Mouse (Mus musculus): ENCODE measurements around the gene Clip3. TPM values are rescaled to one million over a fixed set of nuclear protein-coding genes. Genes with fewer than 3 reads are reported as not detected.

Clip3 gene
- polyA plus RNA-seq, 1 experiment from 2014 or later = 20.2 TPM

DNA sequence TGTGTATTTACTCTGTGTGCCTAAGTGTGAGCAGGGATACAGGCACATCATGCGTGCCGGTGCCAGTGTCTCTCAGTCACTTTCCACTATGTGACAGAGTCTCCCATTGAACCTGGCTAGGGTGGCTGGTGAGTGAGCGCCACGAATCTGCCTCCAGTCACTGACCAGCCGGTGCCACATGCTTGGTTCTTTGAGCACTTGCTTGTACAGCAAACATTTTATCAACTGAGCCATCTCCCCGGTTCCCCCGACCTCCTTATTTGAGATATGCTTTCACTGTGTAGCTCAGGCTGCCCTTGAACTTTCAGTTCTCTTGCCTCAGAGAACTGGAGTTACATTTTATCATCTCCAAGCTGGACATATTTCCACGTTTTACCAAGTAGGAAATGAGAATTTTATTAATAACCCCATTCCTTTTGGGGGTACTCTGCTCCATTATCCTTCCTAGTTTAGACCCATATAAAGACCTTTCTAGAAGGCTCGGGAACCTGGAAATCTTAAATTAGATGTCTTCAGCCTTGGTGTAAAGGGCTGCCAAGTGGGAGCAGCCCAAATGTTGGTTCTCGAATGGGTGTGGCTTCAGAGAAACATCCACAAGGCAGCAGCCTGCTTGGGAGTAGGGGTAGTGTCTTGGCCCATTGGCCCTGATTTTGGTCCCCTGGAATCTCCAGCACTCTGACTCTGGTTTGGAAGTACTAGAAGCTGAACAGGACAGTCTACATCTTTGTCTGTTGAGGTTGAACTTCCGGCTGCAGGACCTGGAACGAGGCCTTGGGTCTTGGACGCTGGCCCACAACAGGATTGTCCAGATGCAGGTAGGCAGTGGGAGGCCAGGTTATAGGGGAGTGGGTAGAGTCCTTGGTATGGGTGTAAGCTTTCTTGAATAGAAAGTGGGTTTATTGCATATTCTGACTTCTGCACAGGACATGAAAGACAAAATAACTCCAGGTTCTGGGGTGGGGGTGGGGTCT lies 24.3 kb downstream of the Clip3 start:
- H3K4me3 ChIP-seq = no peak overlapping the region
- no peak overlapping the region for H3K27ac ChIP-seq (ENCODE audit: poor library complexity, severe bottlenecking)
- 0 out of 2 replicates have a peak, but pooled peaks cover 3% of the 10 kb centered on the region for H3K27me3 ChIP-seq (replicated peaks)
- peak overlapping the region; percentile 53; the same call in 1 of the 2 replicates for H3K9ac ChIP-seq
- H3K4me1 ChIP-seq (replicated peaks) = peaks cover 15% of the 10 kb centered on the region
- WGBS = 72% methylated on average over 13 of the region's 13 CpGs
- H3K4me2 ChIP-seq = peak overlapping the region; percentile 68; the same call in 1 of the 2 replicates
- ATAC-seq (ENCODE audit: insufficient number of reproducible peaks, low FRiP score) = no peak
- no peaks in the 10 kb centered on the region for H3K9me3 ChIP-seq (replicated peaks)
- peaks cover 22% of the 10 kb centered on the region for H3K36me3 ChIP-seq

DNA sequence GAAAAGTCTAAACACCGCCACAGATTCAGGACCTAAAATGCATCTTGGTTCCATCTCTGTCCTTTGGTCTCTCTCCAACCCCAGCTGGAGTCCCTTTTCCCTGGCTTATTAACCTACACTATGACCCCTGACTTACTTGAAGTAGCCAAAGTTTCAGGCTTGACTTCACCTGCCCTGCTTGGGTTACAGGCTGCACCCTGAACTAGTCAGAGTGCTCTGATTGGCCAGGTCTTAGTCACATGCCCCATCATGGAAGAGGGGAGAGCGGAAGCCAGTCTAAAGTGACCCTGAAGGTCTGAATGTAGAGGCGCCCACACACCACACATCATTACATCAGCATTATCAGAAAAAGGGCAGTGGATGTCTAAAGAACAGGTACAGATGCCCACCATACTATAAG lies 26.6 kb downstream of the Clip3 start:
- H3K27me3 ChIP-seq (replicated peaks) = 0 out of 2 replicates have a peak, but pooled peaks cover 3% of the 10 kb centered on the region
- H3K36me3 ChIP-seq = 0 out of 2 replicates have a peak, but pooled peaks cover 4% of the 10 kb centered on the region
- ATAC-seq (ENCODE audit: insufficient number of reproducible peaks, low FRiP score) = no peak
- no peak overlapping the region for H3K27ac ChIP-seq (ENCODE audit: poor library complexity, severe bottlenecking)
- H3K9me3 ChIP-seq (replicated peaks) = no peaks in the 10 kb centered on the region
- no peak overlapping the region for H3K4me2 ChIP-seq
- H3K9ac ChIP-seq = no peak overlapping the region
- no peak overlapping the region for H3K4me3 ChIP-seq
- peaks cover 26% of the 10 kb centered on the region for H3K4me1 ChIP-seq (replicated peaks)
- 88% methylated on average over 3 of the region's 3 CpGs for WGBS

DNA sequence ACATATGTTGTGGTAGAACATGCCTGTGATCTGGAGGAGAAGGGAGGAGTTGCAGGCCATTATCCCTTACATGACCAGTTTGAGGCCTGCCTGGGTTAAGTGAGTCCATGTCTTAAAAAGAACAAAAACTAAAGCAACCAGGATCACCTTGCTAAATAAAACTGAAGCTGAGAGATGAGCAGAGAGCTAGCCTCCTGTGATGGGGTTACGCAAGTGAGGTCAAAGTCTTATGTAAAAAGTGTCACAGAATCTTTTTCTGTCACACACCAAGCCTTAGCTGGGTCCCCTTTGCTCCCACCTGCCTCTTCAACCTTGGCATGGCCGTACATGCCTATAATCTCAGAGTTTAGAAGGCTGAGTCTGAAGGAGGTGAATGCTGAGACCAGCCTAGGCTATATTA lies 29.4 kb downstream of the Clip3 start:
- peaks cover 8% of the 10 kb centered on the region; the same call in 1 of the 2 replicates for H3K9me3 ChIP-seq (replicated peaks)
- H3K36me3 ChIP-seq = 0 out of 2 replicates have a peak, but pooled peaks cover 4% of the 10 kb centered on the region
- H3K9ac ChIP-seq = no peak overlapping the region
- H3K4me2 ChIP-seq = peak overlapping the region; percentile 83
- H3K27me3 ChIP-seq (replicated peaks) = no peaks in the 10 kb centered on the region
- 82% methylated on average over 2 of the region's 2 CpGs for WGBS
- H3K4me3 ChIP-seq = peak overlapping the region; percentile 94
- ATAC-seq (ENCODE audit: insufficient number of reproducible peaks, low FRiP score) = no peak
- H3K27ac ChIP-seq (ENCODE audit: poor library complexity, severe bottlenecking) = no peak overlapping the region
- peaks cover 16% of the 10 kb centered on the region for H3K4me1 ChIP-seq (replicated peaks)

DNA sequence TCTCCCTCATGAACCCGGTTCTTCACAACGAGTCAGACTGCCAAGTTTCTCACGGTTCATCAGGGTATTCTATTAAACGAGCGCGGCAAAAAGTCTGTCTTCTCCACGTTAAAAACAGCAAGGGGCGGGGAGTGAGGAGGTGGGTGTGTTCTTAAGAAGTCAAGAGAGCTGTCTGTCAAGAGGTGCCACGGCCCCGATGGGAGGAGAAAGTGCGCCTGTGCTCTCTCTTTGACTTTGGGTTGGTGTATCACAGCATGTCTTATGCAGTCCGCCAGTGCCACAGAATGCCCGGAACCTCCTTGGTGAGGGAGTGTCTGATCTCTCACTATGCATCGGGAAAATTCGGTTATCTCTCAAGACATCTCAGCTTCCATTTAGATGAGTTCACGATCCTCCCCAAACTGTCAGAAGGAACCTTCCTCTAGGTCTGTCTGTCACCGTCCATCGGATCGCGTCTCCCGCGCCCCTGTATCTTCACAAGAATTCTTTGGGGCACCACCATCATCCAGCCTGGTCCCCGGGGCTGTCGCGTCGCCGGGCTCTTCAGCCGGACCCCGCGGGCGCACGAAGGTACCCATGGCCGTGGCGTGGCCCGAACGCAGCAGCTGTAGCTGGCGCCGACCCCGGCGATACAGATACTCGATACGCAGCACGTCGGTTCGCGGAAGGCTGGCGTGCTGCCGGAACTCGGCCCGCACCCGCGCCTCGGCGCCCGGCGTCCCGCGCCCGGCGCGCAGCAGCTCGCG lies 30.2 kb downstream of the Clip3 start, which contains the start of gene E130208F15Rik:
Gene E130208F15Rik, plus strand, starts transcription at position 202 of the 746 bp plus-strand sequence.
- H3K36me3 ChIP-seq = 0 out of 2 replicates have a peak, but pooled peaks cover 3% of the 10 kb centered on the region
- peaks cover 8% of the 10 kb centered on the region; the same call in 1 of the 2 replicates for H3K9me3 ChIP-seq (replicated peaks)
- H3K27ac ChIP-seq (ENCODE audit: poor library complexity, severe bottlenecking) = peak within 1 kb of the TSS; percentile 93
- peaks cover 16% of the 10 kb centered on the region for H3K4me1 ChIP-seq (replicated peaks)
- under 1% methylated on average over 63 of the region's 63 CpGs for WGBS
- no peaks in the 10 kb centered on the region for H3K27me3 ChIP-seq (replicated peaks)
- H3K9ac ChIP-seq = peak within 1 kb of the TSS; percentile 97
- peak within 1 kb of the TSS; percentile 83 for H3K4me2 ChIP-seq
- peak; percentile 72 for ATAC-seq (ENCODE audit: insufficient number of reproducible peaks, low FRiP score)
- H3K4me3 ChIP-seq = peak within 1 kb of the TSS; percentile 94

DNA sequence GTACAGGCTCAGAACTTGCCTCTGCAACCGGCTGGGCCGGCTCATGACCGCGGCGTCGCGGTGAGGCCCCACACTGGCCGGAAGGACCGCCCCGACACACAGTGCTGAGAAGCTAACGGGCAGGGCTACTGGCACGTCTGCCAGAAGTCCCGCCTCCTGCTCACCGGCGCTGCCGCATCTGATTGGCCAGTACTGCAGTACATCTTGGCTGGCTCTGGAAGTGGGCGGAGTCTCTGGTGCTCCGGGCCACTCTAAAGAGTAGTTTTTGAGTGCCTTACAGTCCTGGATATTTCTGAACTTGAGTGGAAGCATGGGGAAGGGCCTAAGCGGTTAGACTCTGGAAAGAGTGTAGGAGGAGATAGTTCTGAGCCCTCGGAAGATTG lies 30.7 kb downstream of the Clip3 start:
- Histone ChIP-seq H3K4me3 (peak overlapping the region; percentile 94), H3K4me2 (peak overlapping the region; percentile 83), H3K27ac (ENCODE audit: poor library complexity, severe bottlenecking) (peak overlapping the region; percentile 93), H3K36me3 (no peaks in the 10 kb centered on the region), H3K9ac (peak overlapping the region; percentile 97), H3K4me1 (replicated peaks) (peaks cover 19% of the 10 kb centered on the region), H3K9me3 (replicated peaks) (peaks cover 8% of the 10 kb centered on the region; the same call in 1 of the 2 replicates), H3K27me3 (replicated peaks) (no peaks in the 10 kb centered on the region)
- peak; percentile 99 for ATAC-seq (ENCODE audit: insufficient number of reproducible peaks, low FRiP score)
- WGBS = under 1% methylated on average over 20 of the region's 20 CpGs

DNA sequence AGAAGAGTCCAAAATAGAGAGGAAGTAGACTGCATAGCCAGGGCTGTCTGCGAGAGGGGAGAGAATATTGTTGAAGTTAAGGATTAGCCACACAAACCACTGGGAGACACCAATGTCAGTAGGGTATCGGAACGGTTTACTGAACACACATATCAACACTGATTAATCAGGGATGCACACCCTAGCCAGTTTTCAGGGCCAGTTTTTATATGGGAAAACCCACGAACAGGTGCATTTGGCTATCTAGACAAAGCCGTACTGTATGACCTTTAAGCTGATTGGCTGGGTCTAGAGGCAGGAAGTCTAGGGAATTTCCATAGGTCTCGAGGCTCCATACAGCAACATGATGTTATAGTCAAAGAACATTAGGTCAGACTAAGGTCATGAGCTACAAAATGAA lies 31.3 kb downstream of the Clip3 start:
- H3K36me3 ChIP-seq = no peaks in the 10 kb centered on the region
- H3K4me3 ChIP-seq = peak overlapping the region; percentile 94
- no peaks in the 10 kb centered on the region for H3K27me3 ChIP-seq (replicated peaks)
- H3K9ac ChIP-seq = peak overlapping the region; percentile 63
- WGBS = 27% methylated on average over 6 of the region's 6 CpGs
- peak overlapping the region; percentile 83 for H3K4me2 ChIP-seq
- H3K27ac ChIP-seq (ENCODE audit: poor library complexity, severe bottlenecking) = peak overlapping the region; percentile 93
- peaks cover 8% of the 10 kb centered on the region; the same call in 1 of the 2 replicates for H3K9me3 ChIP-seq (replicated peaks)
- H3K4me1 ChIP-seq (replicated peaks) = peaks cover 21% of the 10 kb centered on the region
- ATAC-seq (ENCODE audit: insufficient number of reproducible peaks, low FRiP score) = no peak

DNA sequence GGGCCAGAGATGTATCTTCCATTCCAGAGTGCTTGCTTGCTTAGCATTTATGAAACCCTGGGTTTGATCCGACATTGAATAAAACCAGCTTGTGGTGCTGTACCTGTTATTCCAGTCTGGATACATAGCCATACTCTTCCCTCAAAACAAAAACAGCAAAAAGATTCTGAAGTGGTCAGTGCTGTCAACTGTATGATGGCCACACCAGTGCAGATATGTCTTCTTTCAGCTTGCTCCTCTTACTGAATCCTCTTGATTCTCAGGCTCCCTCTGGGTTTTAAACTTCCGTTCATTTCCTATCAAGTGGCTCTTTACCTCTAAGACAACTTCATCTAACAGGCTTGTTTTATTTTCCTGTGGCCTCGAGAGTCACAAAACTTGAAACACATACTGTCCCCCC lies 32.3 kb downstream of the Clip3 start, which contains the start of gene Sdhaf1:
Gene Sdhaf1, minus strand, starts transcription at position 101 of the 400 bp plus-strand sequence.
- Histone ChIP-seq H3K4me1 (replicated peaks) (peaks cover 21% of the 10 kb centered on the region), H3K4me2 (peak within 1 kb of the TSS; percentile 83), H3K9ac (peak within 1 kb of the TSS; percentile 63), H3K4me3 (peak within 1 kb of the TSS; percentile 94), H3K27me3 (replicated peaks) (no peaks in the 10 kb centered on the region), H3K27ac (ENCODE audit: poor library complexity, severe bottlenecking) (peak within 1 kb of the TSS; percentile 93), H3K36me3 (no peaks in the 10 kb centered on the region), H3K9me3 (replicated peaks) (peaks cover 8% of the 10 kb centered on the region; the same call in 1 of the 2 replicates)
- no peak for ATAC-seq (ENCODE audit: insufficient number of reproducible peaks, low FRiP score)
- 72% methylated on average over 3 of the region's 3 CpGs for WGBS

DNA sequence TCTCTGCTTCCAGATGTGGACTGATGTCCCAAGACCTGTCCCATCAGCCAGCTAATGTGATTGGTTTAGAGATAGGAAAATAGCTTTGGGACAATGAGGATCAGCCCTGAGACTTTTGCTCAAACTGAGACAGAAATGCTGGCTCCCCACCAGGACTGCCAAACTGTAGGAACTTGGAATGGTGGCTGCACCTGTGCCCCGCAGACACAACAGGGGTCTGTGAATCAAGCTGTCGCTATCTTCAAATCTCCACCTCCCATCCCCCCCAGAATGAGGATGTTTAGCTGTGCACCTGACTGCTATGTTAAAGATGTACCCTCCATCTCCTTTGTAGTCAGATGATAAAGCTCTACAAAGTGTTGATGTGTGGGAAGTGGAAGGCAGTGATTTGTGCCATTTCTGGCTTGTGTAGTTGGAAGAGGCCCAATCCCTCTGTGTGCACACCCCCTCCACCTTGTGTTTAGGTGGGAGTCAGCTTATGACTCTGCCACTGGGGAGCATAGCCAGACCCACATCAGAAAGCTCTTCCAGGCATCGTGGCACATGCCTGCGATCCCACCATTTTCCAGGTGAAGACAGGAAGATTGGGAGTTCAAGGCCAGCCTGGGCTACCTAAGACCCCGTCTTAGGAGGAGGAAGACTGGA lies 32.9 kb downstream of the Clip3 start:
- Histone ChIP-seq H3K36me3 (no peaks in the 10 kb centered on the region), H3K27ac (ENCODE audit: poor library complexity, severe bottlenecking) (no peak overlapping the region), H3K4me1 (replicated peaks) (peaks cover 21% of the 10 kb centered on the region), H3K4me2 (no peak overlapping the region), H3K9ac (no peak overlapping the region), H3K9me3 (replicated peaks) (peaks cover 8% of the 10 kb centered on the region; the same call in 1 of the 2 replicates), H3K4me3 (no peak overlapping the region), H3K27me3 (replicated peaks) (no peaks in the 10 kb centered on the region)
- no peak for ATAC-seq (ENCODE audit: insufficient number of reproducible peaks, low FRiP score)
- WGBS = 74% methylated on average over 5 of the region's 5 CpGs

DNA sequence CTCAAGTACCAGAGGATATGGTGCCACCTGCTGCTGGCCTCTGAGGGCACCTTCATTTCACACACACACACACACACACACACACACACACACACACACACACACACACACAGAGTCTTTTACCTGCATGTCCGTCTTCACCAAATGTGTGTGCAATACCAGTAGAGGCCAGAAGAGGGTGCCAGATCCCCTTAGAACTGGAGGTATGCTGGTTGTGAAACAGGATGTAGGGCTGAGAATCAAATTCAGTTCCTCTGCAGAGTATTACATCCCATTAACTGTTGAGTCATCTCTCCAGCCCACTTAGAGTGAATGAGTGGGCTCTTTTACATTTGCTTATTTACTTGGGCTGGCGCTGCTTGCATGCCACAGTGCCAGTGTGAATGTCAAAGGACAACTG lies 33.8 kb downstream of the Clip3 start:
- 48% methylated on average over 2 of the region's 2 CpGs for WGBS
- Histone ChIP-seq H3K27me3 (replicated peaks) (no peaks in the 10 kb centered on the region; the same call in 1 of the 2 replicates), H3K4me3 (no peak overlapping the region), H3K4me1 (replicated peaks) (peaks cover 21% of the 10 kb centered on the region), H3K9me3 (replicated peaks) (peaks cover 8% of the 10 kb centered on the region; the same call in 1 of the 2 replicates), H3K9ac (no peak overlapping the region), H3K36me3 (no peaks in the 10 kb centered on the region), H3K4me2 (no peak overlapping the region), H3K27ac (ENCODE audit: poor library complexity, severe bottlenecking) (no peak overlapping the region)
- no peak for ATAC-seq (ENCODE audit: insufficient number of reproducible peaks, low FRiP score)

DNA sequence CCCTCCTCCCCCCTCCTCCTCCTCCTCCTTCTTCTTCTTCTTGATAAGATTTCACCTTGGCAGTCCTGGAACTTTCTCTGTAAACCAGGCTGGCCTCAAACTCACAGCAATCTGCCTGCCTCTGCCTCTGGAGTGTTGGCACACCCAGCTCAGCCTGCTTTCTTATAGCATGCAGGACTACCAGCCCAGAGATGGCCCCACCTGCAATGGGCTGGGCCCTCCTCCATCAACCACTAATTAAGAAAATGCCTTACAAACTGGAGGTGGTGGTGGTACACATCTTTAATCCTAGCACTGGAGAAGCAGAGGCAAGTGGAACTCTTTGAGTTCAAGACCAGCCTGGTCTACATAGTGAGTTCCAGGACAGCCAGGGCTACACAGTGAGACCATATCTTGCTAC lies 34.9 kb downstream of the Clip3 start:
- Histone ChIP-seq H3K36me3 (no peaks in the 10 kb centered on the region), H3K9ac (no peak overlapping the region), H3K4me2 (no peak overlapping the region), H3K27me3 (replicated peaks) (no peaks in the 10 kb centered on the region; the same call in 1 of the 2 replicates), H3K4me1 (replicated peaks) (peaks cover 13% of the 10 kb centered on the region), H3K4me3 (no peak overlapping the region), H3K9me3 (replicated peaks) (peaks cover 8% of the 10 kb centered on the region; the same call in 1 of the 2 replicates), H3K27ac (ENCODE audit: poor library complexity, severe bottlenecking) (no peak overlapping the region)
- ATAC-seq (ENCODE audit: insufficient number of reproducible peaks, low FRiP score) = no peak

All from heart, embryonic 12.5 days (tissue).